Mouse (Mus musculus): ENCODE measurements around the gene Pgrmc2. TPM values are rescaled to one million over a fixed set of nuclear protein-coding genes. Genes with fewer than 3 reads are reported as not detected.

Gene Pgrmc2
- total and polyA plus RNA-seq, 3 experiments: 18.5 to 50.4 (median 31.6) TPM

- TF ChIP-seq NRF1 (IDR thresholded peaks at IDR 0.05; ENCODE audit: low read depth, low read length): 0 out of 2 replicates have a peak, but pooled peaks have one; percentile 19
- peak; percentile 38; the same call in 1 of the 2 replicates for TF ChIP-seq BHLHE40 (IDR thresholded peaks at IDR 0.05; ENCODE audit: low read depth, low read length)
- peak; percentile 16; the same call in 1 of the 2 replicates for TF ChIP-seq ZC3H11A (IDR thresholded peaks at IDR 0.05; ENCODE audit: low read depth, low read length)
- no peak; the same call in 1 of the 2 replicates for TF ChIP-seq MXI1 (IDR thresholded peaks at IDR 0.05; ENCODE audit: low read depth, low read length)
- no peak for TF ChIP-seq ZNF384 (IDR thresholded peaks at IDR 0.05; ENCODE audit: low read depth, low read length)
- TF ChIP-seq TCF12 (IDR thresholded peaks at IDR 0.05; ENCODE audit: low read depth, low read length): no peak
- TF ChIP-seq NELFE (IDR thresholded peaks at IDR 0.05; ENCODE audit: low read depth, low read length): no peak
- TF ChIP-seq EP300 (IDR thresholded peaks at IDR 0.05; ENCODE audit: low read length): no peak
- no peak for TF ChIP-seq RCOR1 (conservative IDR thresholded peaks at IDR 0.05; ENCODE audit: low read depth, low read length)
- TF ChIP-seq PAX5 (IDR thresholded peaks at IDR 0.05; ENCODE audit: low read length): no peak
- no peak for TF ChIP-seq JUND (conservative IDR thresholded peaks at IDR 0.05; ENCODE audit: low read depth, low read length)
- no peak for TF ChIP-seq ZMIZ1 (IDR thresholded peaks at IDR 0.05; ENCODE audit: low read depth, low read length)
These were observed 40.5 kb downstream of the Pgrmc2 start (continued) for GRCm38 (mm10) chr3:41042195-41042938.

DNA sequence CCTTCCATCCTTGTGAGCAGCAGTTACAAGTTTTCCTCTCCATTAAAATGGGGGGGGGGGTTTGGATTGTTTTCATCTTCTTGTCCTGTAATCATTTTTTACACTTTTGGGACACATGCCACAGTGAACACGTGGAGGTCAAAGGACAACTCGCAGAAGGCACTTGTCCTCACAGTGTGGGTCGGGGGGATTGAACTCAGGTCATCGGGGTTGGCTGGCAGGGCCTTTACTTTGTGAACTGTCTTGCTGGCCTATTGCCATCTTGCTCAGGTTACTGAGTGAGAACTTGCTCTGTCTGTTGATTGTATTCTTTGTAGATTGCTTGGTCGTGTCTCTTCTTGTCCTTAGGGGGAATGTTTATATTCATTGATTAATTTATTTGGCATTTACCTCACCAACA lies 41.6 kb downstream of the Pgrmc2 start:
- H3K27me3 ChIP-seq (replicated peaks): no peaks in the 10 kb centered on the region
- dilution Hi-C loops (cut with MboI; ENCODE audit: extremely low pct_ligation_motif_present, extremely low pct_unique_long_range_greater_than_20kb, low sequenced_read_pairs): no loop called here
- no peak overlapping the region for H3K4me3 ChIP-seq (replicated peaks in 1 of 3; ENCODE audit: low read depth in 2 of 3, low read length in 2 of 3, poor library complexity in 1 of 3)
- no peak for TF ChIP-seq CHD2 (IDR thresholded peaks at IDR 0.05; ENCODE audit: low read length)
- TF ChIP-seq HCFC1 (IDR thresholded peaks at IDR 0.05; ENCODE audit: low read depth, low read length): no peak
- no peak for TF ChIP-seq PAX5 (IDR thresholded peaks at IDR 0.05; ENCODE audit: low read length)
- TF ChIP-seq MAX (IDR thresholded peaks at IDR 0.05; ENCODE audit: low read length): no peak
- TF ChIP-seq RAD21 (IDR thresholded peaks at IDR 0.05; ENCODE audit: low read depth, low read length): no peak
- no peak for TF ChIP-seq CTCF (conservative IDR thresholded peaks at IDR 0.05 in 1 of 2, IDR thresholded peaks at IDR 0.05 in 1 of 2; ENCODE audit: low read depth in 2 of 2, low read length in 2 of 2)
- TF ChIP-seq ELF1 (IDR thresholded peaks at IDR 0.05; ENCODE audit: low read depth, low read length): no peak
- TF ChIP-seq ZMIZ1 (IDR thresholded peaks at IDR 0.05; ENCODE audit: low read depth, low read length): no peak
- no peak for TF ChIP-seq E2F4 (IDR thresholded peaks at IDR 0.05; ENCODE audit: insufficient replicate concordance, low read depth, low read length)
- no peak for TF ChIP-seq USF2 (conservative IDR thresholded peaks at IDR 0.05; ENCODE audit: low read depth, low read length)
- no peak overlapping the region for H3K4me2 ChIP-seq (ENCODE audit: insufficient read depth, low read depth, poor library complexity, severe bottlenecking)
- no peaks in the 10 kb centered on the region for H3K79me2 ChIP-seq (replicated peaks; ENCODE audit: control insufficient read depth, extremely low read depth, insufficient read depth, poor library complexity, severe bottlenecking)
- in situ Hi-C loops (cut with MboI; ENCODE audit: low pct_ligation_motif_present, low pct_unique_long_range_greater_than_20kb, low sequenced_read_pairs): no loop called here
- H3K9me3 ChIP-seq (replicated peaks; ENCODE audit: low read length): no peaks in the 10 kb centered on the region
- peaks cover 2 to 3% of the 10 kb centered on the region in 2 experiments; a peak in 1 of 4 replicates for H3K4me1 ChIP-seq (ENCODE audit: control insufficient read depth in 1 of 2, insufficient read depth in 2 of 2)
- no peaks in the 10 kb centered on the region for H3K36me3 ChIP-seq (replicated peaks in 1 of 2; ENCODE audit: control insufficient read depth in 1 of 2, insufficient read depth in 1 of 2, low read length in 1 of 2)
- H3K9ac ChIP-seq (ENCODE audit: insufficient read depth, low read depth): no peak overlapping the region
- no peak for DNase-seq (ENCODE audit: extremely low read depth)
- no peak overlapping the region for H3K27ac ChIP-seq (ENCODE audit: insufficient read depth, low read depth)
